Mouse (Mus musculus) olfactory bulb, adult 2 months (tissue): ENCODE measurements around the gene Tas2r138.
"Not testable (repeated sequence)": the region's sequence is repeated elsewhere in the genome, so short reads cannot be mapped to it uniquely, and the experiment has no call there.

Experiments used
- CTCF ChIP-seq: fragments of 200-500 bp; IDR thresholded peaks from 2 replicates; pipeline ENCODE4 v1.5.1; 2012; ENCODE audit warnings: low read depth, mild to moderate bottlenecking, low read length, moderate library complexity; ENCODE audit not compliant: insufficient read depth
- POLR2A ChIP-seq: fragments of 200-500 bp; IDR thresholded peaks from 2 replicates; pipeline ENCODE4 v1.6.1; 2012; ENCODE audit warnings: mild to moderate bottlenecking, low read depth, low read length, moderate library complexity; ENCODE audit not compliant: insufficient read depth

DNA sequence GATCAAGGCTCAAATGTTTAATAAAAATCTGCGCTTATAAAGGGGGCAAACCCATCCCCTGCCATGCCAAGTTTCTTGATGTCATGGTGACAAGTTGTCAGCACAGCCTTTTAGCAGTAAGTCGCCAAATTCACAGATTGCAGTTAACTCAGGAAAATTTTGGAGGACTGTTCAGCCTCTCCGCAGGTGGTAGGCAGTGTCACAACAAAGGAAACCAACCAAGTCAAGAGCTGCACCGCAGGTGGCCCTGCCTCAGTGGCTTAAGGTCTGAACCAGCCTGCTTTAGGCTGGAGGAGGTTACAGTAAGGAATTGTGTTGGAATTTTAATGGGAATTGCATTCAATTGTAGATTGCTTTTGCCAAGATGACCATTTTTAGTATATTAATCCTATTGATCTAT is 14.6 kb downstream of the Tas2r138 start:
- not testable (repeated sequence) for TF ChIP-seq CTCF, POLR2A
